Mouse (Mus musculus): ENCODE results near the gene Vmn1r132.
"Not testable (repeated sequence)": the region's sequence is repeated elsewhere in the genome, so short reads cannot be mapped to it uniquely, and the experiment has no call there.

Gene Vmn1r132

DNA sequence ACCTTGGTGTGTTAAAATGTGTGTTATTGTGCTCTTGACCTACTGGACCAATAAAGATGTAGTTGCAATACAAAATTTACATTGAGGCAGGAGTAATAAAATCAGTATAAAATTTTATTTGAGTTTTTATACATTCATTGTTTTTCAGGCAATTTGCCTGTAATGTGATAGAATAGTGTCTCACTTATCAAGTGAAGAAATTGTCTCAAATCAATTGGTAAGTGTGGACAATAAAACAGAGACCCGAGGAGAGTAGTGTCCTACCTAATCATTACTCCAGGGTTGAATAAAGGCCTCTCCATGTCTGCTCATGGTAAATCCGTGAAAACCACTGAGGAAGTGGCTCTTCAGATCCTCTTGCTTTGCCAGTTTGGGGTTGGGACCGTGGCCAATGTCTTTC is at the start of gene Vmn1r132:
Gene Vmn1r132 (plus strand): TSS at position 301 of the 400 bp plus-strand sequence.
- CTCF ChIA-PET, result not testable (repeated sequence)

Data from spleen, embryonic (tissue).